Mouse (Mus musculus) heart, adult 2 months (tissue): Measurements from ENCODE around the gene Fbxw2.

ENCODE experiments used
- CTCF ChIP-seq: fragments of 200-600 bp; IDR thresholded peaks from 2 replicates; pipeline ENCODE4 v1.8.1; 2022; ENCODE audit warnings: antibody characterized with exemption, mild to moderate bottlenecking, moderate library complexity
- POLR2A ChIP-seq: fragments of 200-500 bp; IDR thresholded peaks from 2 replicates; pipeline ENCODE4 v1.6.1; 2011; ENCODE audit warnings: mild to moderate bottlenecking, low read depth, low read length, control low read depth; ENCODE audit not compliant: insufficient read depth

DNA sequence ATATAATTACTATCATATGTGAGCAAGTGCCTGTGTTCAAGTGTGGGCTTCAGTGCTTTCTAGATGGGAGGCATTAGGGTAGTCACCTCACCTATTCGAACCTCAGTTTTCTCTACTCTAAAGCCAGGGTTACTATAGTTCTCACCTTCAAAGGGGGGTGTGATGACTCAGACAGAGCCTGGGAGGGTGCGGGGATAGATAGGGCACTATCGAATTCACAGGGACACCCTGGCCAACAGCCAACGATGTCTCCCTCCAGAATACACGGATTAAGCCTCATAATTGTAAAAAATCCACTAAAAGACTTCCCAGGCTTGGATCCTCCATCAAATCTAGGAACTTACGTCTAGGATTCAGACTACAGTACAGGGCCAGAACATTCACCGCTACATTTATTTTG lies 30.7 kb downstream of the Fbxw2 start:
- no peak for TF ChIP-seq CTCF
- TF ChIP-seq POLR2A: no peak
